Mouse (Mus musculus) liver, embryonic 15.5 days (tissue): ENCODE measurements around the gene Zfp784. TPM values are rescaled to one million over a fixed set of nuclear protein-coding genes. Genes with fewer than 3 reads are reported as not detected.

Experiments used
- ATAC-seq: fragments of 200-750 bp; cut with Nextera tagmentation; 2 replicates; pipeline ENCODE4 v1.8.0; 2017; ENCODE audit warnings: moderate number of reproducible peaks, mild to moderate bottlenecking, moderate library complexity; ENCODE audit not compliant: insufficient read depth
- H3K27ac ChIP-seq: fragments of 300-500 bp; sonication (generic); replicated peaks from 2 replicates; pipeline ENCODE4 v1.5.1; 2015; ENCODE audit warnings: mild to moderate bottlenecking, inconsistent platforms
- H3K27me3 ChIP-seq: fragments of 300-500 bp; sonication (generic); 2 replicates; pipeline ENCODE4 v1.6.1; 2015; ENCODE audit warnings: mild to moderate bottlenecking, inconsistent platforms
- H3K36me3 ChIP-seq: fragments of 300-500 bp; sonication (generic); replicated peaks from 2 replicates; pipeline ENCODE4 v1.6.1; 2015; ENCODE audit warnings: moderate library complexity, mild to moderate bottlenecking, inconsistent platforms
- H3K4me1 ChIP-seq: fragments of 300-500 bp; sonication (generic); replicated peaks from 2 replicates; pipeline ENCODE4 v1.6.1; 2015; ENCODE audit warnings: inconsistent platforms
- H3K4me2 ChIP-seq: fragments of 300-500 bp; sonication (generic); 2 replicates; pipeline ENCODE4 v1.6.1; 2015; ENCODE audit warnings: moderate library complexity, mild to moderate bottlenecking, inconsistent platforms
- H3K4me3 ChIP-seq: fragments of 300-500 bp; sonication (generic); replicated peaks from 2 replicates; pipeline ENCODE4 v1.5.1; 2015; ENCODE audit warnings: mild to moderate bottlenecking, inconsistent platforms
- H3K9ac ChIP-seq: fragments of 300-500 bp; sonication (generic); 2 replicates; pipeline ENCODE4 v1.6.1; 2015; ENCODE audit warnings: moderate library complexity, mild to moderate bottlenecking, inconsistent platforms
- H3K9me3 ChIP-seq: fragments of 300-500 bp; sonication (generic); replicated peaks from 2 replicates; pipeline ENCODE4 v1.6.1; 2016; ENCODE audit warnings: inconsistent platforms
- WGBS: fragments of 180-500 bp; shearing (Covaris S2); methylation state at CpG from one replicate; pipeline ENCODE4 v1.1.7; 2015; ENCODE audit warnings: mixed read lengths; ENCODE audit not compliant: insufficient replicate concordance; 5-methylcytosine and 5-hydroxymethylcytosine counted together
- polyA plus RNA-seq: library from polyadenylated mRNA; unstranded; fragments of >200 nt; fragmentation: Nextera tagmentation; extraction: Ambion mirVana; gene quantifications from 2 replicates; pipeline ENCODE4 v1.2.1, GENCODE M21; 2015

Gene Zfp784
- polyA plus RNA-seq, 1 experiment from 2014 or later, result 1.2 TPM

- Histone ChIP-seq H3K36me3 (peaks cover 73% of the 10 kb centered on the region), H3K9me3 (no peaks in the 10 kb centered on the region), H3K4me1 (peaks cover 80% of the 10 kb centered on the region), H3K4me3 (no peak overlapping the region), H3K27ac (peak overlapping the region; percentile 76), H3K27me3 (no peaks in the 10 kb centered on the region), H3K9ac (no peak overlapping the region), H3K4me2 (peak overlapping the region; percentile 27; the same call in 1 of the 2 replicates)
- 45% methylated on average over 2 of the region's 2 CpGs for WGBS
- ATAC-seq, result no peak
These were observed 38.7 kb upstream of the Zfp784 start for GRCm38 (mm10) chr7:5076931-5077330.

GRCm38 (mm10) chr7:5074984-5075383, 36.7 kb upstream of the Zfp784 start:
- H3K9me3 ChIP-seq, result no peaks in the 10 kb centered on the region
- H3K9ac ChIP-seq, result no peak overlapping the region
- no peak overlapping the region for H3K4me3 ChIP-seq
- ATAC-seq, result no peak
- peak overlapping the region; percentile 85; the same call in 1 of the 2 replicates for H3K27ac ChIP-seq
- 91% methylated on average over 5 of the region's 5 CpGs for WGBS
- H3K36me3 ChIP-seq, result peaks cover 92% of the 10 kb centered on the region
- no peak overlapping the region for H3K4me2 ChIP-seq
- no peaks in the 10 kb centered on the region for H3K27me3 ChIP-seq
- peaks cover 78% of the 10 kb centered on the region for H3K4me1 ChIP-seq

DNA sequence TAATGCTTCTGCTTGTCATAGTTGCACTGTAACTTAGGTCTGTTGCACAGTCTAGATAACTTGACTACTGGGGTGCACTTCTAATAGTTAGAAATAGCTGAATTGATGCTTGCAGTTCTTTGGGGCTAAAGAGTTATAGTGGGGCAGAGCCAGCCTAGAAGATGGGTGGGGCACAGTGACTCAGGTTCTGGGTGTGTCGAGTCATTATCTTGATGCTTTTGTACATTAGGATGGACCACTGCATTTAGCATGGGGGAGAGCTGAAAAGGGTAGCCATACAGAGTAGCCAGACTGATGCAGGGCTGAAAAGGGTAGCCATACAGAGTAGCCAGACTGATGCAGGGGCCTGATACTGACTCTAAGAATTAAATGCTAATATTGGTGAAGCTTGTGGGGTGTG, 35.3 kb upstream of the Zfp784 start:
- 0% methylated on average over 1 of the region's 1 CpGs for WGBS
- H3K4me2 ChIP-seq, result peak overlapping the region; percentile 56
- H3K9me3 ChIP-seq, result no peaks in the 10 kb centered on the region
- peak; percentile 71 for ATAC-seq
- peaks cover 98% of the 10 kb centered on the region for H3K36me3 ChIP-seq
- peaks cover 70% of the 10 kb centered on the region for H3K4me1 ChIP-seq
- H3K27ac ChIP-seq, result peak overlapping the region; percentile 85
- peak overlapping the region; percentile 27; the same call in 1 of the 2 replicates for H3K9ac ChIP-seq
- H3K4me3 ChIP-seq, result peak overlapping the region; percentile 17
- no peaks in the 10 kb centered on the region for H3K27me3 ChIP-seq

DNA sequence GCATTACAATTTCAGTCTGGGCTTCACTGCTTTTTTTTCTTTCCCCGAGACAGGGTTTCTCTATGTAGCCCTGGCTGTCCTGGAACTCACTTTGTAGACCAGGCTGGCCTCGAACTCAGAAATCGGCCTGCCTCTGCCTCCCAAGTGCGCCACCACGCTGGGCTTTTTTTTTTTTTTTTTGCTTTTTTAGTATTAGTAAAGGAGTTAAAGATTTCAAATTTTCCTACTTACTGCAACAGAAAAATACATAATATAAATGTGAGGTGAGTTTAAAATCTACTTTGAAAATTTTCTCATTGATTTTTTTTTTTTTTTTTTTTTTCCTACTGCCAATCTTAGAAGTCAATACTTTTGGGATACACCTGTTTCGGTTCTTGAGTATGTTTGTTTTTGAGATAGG, 26.6 kb upstream of the Zfp784 start:
- peak overlapping the region; percentile 83; the same call in 1 of the 2 replicates for H3K4me3 ChIP-seq
- no peak overlapping the region; the same call in 1 of the 2 replicates for H3K9ac ChIP-seq
- 82% methylated on average over 6 of the region's 6 CpGs for WGBS
- ATAC-seq, result no peak
- peak overlapping the region; percentile 98; the same call in 1 of the 2 replicates for H3K4me2 ChIP-seq
- no peaks in the 10 kb centered on the region for H3K9me3 ChIP-seq
- peaks cover 55% of the 10 kb centered on the region for H3K4me1 ChIP-seq
- peaks cover 48% of the 10 kb centered on the region for H3K36me3 ChIP-seq
- no peaks in the 10 kb centered on the region for H3K27me3 ChIP-seq
- H3K27ac ChIP-seq, result 0 out of 2 replicates have a peak overlapping the region, but pooled peaks have one; percentile 0

DNA sequence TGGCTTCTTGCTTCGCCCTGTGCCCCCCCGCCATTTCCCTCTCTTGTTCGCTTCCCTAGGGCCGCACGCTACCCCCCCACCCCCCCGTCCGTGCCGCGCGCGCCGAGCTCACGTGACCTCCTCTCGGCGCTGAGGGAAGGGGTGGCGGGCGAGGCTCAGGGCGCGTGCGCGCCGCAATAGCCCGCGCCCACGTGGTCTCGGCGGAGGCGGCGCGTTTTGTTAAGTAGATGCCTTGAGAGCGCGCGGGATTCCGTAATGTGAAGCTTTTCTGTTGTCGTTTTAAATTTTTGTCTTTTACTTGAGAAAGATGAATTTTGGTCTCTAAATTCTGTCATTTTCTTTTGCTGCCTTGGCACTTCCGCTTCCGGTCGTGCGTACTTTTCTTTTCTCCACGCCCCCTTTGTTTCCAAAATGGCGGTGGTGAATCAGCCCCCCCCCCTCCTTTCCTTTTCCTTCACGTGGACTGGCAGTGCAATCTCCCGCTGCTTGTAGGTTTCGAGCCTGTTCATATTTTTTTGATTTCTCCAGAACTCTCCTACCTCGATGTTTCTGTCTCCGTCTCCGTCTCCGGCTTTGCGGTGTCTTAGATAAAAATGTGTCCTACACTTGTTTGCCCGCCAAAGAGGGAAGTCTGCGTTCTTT, 24.2 kb upstream of the Zfp784 start:
- H3K4me2 ChIP-seq, result peak overlapping the region; percentile 98
- H3K4me1 ChIP-seq, result peaks cover 60% of the 10 kb centered on the region
- peaks cover 24% of the 10 kb centered on the region for H3K36me3 ChIP-seq
- peak overlapping the region; percentile 83 for H3K4me3 ChIP-seq
- H3K27me3 ChIP-seq, result peaks cover 22% of the 10 kb centered on the region
- ATAC-seq, result peak; percentile 54
- H3K9ac ChIP-seq, result peak overlapping the region; percentile 74
- H3K27ac ChIP-seq, result peak overlapping the region; percentile 99
- 0% methylated on average over 51 of the region's 51 CpGs for WGBS
- no peaks in the 10 kb centered on the region for H3K9me3 ChIP-seq

DNA sequence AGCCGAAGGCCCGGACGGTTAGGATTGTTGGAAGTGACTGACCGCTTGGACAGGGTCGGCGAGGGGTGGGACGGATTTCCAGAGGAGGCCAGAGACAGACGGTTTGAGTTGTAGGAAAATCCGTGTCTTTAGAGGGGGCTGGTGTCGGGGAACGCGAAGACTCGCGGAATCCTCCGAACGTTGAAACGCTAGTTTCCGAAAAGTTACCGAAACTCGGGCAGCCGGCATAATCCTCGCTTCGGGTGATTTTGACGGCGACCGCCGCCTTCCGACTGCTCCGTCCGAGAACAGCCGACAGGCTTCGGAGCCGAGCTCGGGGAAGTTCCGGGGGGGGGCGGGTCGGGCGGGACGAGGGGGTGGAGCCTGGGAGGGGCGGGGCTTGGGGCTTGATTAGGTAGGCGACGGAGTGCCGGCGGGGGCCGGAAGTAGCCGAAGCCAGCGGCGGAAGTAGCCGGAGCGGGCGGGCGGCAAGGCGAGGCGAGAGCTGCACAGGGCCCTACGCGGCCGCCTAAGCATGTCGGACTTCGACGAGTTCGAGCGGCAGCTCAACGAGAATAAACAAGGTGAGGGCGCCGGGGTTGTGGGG, 23.6 kb upstream of the Zfp784 start, which contains the start of gene U2af2:
Gene U2af2, plus strand, starts transcription at position 370 of the 586 bp plus-strand sequence.
- H3K9ac ChIP-seq, result peak within 1 kb of the TSS; percentile 93

GRCm38 (mm10) chr7:5060944-5061773, 22.9 kb upstream of the Zfp784 start:
- H3K4me3 ChIP-seq, result peak overlapping the region; percentile 83
- peak overlapping the region; percentile 98 for H3K4me2 ChIP-seq
- ATAC-seq, result peak; percentile 87
- peak overlapping the region; percentile 99 for H3K27ac ChIP-seq
- H3K27me3 ChIP-seq, result peaks cover 36% of the 10 kb centered on the region
- H3K9me3 ChIP-seq, result no peaks in the 10 kb centered on the region
- H3K9ac ChIP-seq, result peak overlapping the region; percentile 93
- under 1% methylated on average over 60 of the region's 60 CpGs for WGBS
- H3K4me1 ChIP-seq, result peaks cover 53% of the 10 kb centered on the region
- H3K36me3 ChIP-seq, result peaks cover 11% of the 10 kb centered on the region

More for the DNA sequence above, 23.6 kb upstream of the Zfp784 start, which contains the start of gene U2af2:
- Histone ChIP-seq H3K27ac (peak within 1 kb of the TSS; percentile 99), H3K4me1 (peaks cover 56% of the 10 kb centered on the region), H3K36me3 (peaks cover 18% of the 10 kb centered on the region), H3K27me3 (peaks cover 29% of the 10 kb centered on the region), H3K4me2 (peak within 1 kb of the TSS; percentile 98), H3K4me3 (peak within 1 kb of the TSS; percentile 83), H3K9me3 (no peaks in the 10 kb centered on the region)
- WGBS, result under 1% methylated on average over 65 of the region's 65 CpGs
- peak; percentile 75 for ATAC-seq

- no peak for ATAC-seq
- peak overlapping the region; percentile 99 for H3K27ac ChIP-seq
- H3K4me1 ChIP-seq, result peaks cover 44% of the 10 kb centered on the region
- H3K4me2 ChIP-seq, result peak overlapping the region; percentile 98
- peak overlapping the region; percentile 83 for H3K4me3 ChIP-seq
- 2% methylated on average over 27 of the region's 27 CpGs for WGBS
- H3K36me3 ChIP-seq, result peaks cover 2% of the 10 kb centered on the region; the same call in 1 of the 2 replicates
- H3K27me3 ChIP-seq, result peaks cover 44% of the 10 kb centered on the region
- H3K9me3 ChIP-seq, result no peaks in the 10 kb centered on the region
- peak overlapping the region; percentile 93 for H3K9ac ChIP-seq
These were observed 22.0 kb upstream of the Zfp784 start for GRCm38 (mm10) chr7:5060239-5060731.

- Histone ChIP-seq H3K9ac (no peak overlapping the region), H3K9me3 (no peaks in the 10 kb centered on the region), H3K36me3 (no peaks in the 10 kb centered on the region), H3K27ac (no peak overlapping the region), H3K4me2 (no peak overlapping the region), H3K4me1 (peaks cover 38% of the 10 kb centered on the region), H3K27me3 (peaks cover 53% of the 10 kb centered on the region), H3K4me3 (no peak overlapping the region)
- 83% methylated on average over 12 of the region's 12 CpGs for WGBS
- ATAC-seq, result no peak
These were observed 21.2 kb upstream of the Zfp784 start for GRCm38 (mm10) chr7:5059421-5059820.

DNA sequence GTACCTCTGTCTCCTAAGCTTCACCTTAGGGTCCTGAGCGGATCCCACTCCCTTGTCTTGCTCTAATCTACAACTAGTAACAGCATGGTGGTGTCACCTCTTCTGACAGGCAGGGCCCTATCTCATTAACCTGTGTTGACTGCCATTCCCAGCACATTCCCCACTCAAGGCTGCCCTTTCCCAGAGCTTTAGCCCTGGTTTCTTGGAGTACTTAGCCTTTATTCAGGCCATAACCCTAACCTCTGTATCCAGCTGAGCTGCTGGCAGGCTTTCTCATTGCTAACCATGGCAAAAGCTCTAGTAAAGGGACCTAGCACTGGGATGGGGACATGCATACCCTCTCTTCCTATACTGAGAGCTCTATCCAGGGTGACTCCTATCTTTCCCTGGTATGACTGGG, 20.4 kb upstream of the Zfp784 start:
- no peak overlapping the region for H3K27ac ChIP-seq
- H3K36me3 ChIP-seq, result no peaks in the 10 kb centered on the region
- H3K4me3 ChIP-seq, result no peak overlapping the region
- no peak overlapping the region for H3K9ac ChIP-seq
- peaks cover 30% of the 10 kb centered on the region for H3K4me1 ChIP-seq
- peaks cover 61% of the 10 kb centered on the region for H3K27me3 ChIP-seq
- H3K4me2 ChIP-seq, result no peak overlapping the region
- no peaks in the 10 kb centered on the region for H3K9me3 ChIP-seq
- no peak for ATAC-seq
- WGBS, result 67% methylated on average over 1 of the region's 1 CpGs
